Mouse (Mus musculus) hindbrain, embryonic 12.5 days (tissue): ENCODE data around the gene Lypd5. TPM values are rescaled to one million over a fixed set of nuclear protein-coding genes. Genes with fewer than 3 reads are reported as not detected.
A peak's percentile ranks its signal among the peaks of the same experiment; 100 is the strongest.
"Not testable (repeated sequence)": the region's sequence is repeated elsewhere in the genome, so short reads cannot be mapped to it uniquely, and the experiment has no call there.

Source experiments
- ATAC-seq: fragments of 200-750 bp; cut with Nextera tagmentation; 2 replicates; pipeline ENCODE4 v1.8.0; 2017; ENCODE audit warnings: moderate TSS enrichment; ENCODE audit not compliant: low FRiP score
- H3K27ac ChIP-seq: fragments of 300-500 bp; sonication (generic); 2 replicates; pipeline ENCODE4 v1.5.1; 2016; ENCODE audit warnings: mild to moderate bottlenecking
- H3K27me3 ChIP-seq: fragments of 300-500 bp; sonication (generic); 2 replicates; pipeline ENCODE4 v1.6.1; 2016; ENCODE audit warnings: mild to moderate bottlenecking
- H3K36me3 ChIP-seq: fragments of 300-500 bp; sonication (generic); 2 replicates; pipeline ENCODE4 v1.6.1; 2016; ENCODE audit warnings: mild to moderate bottlenecking
- H3K4me1 ChIP-seq: fragments of 300-500 bp; sonication (generic); 2 replicates; pipeline ENCODE4 v1.6.1; 2016
- H3K4me2 ChIP-seq: fragments of 300-500 bp; sonication (generic); replicated peaks from 2 replicates; pipeline ENCODE4 v1.6.1; 2016; ENCODE audit warnings: mild to moderate bottlenecking
- H3K4me3 ChIP-seq: fragments of 300-500 bp; sonication (generic); 2 replicates; pipeline ENCODE4 v1.5.1; 2016; ENCODE audit warnings: mild to moderate bottlenecking
- H3K9ac ChIP-seq: fragments of 300-500 bp; sonication (generic); 2 replicates; pipeline ENCODE4 v1.6.1; 2016; ENCODE audit warnings: mild to moderate bottlenecking, moderate library complexity
- H3K9me3 ChIP-seq: fragments of 300-500 bp; sonication (generic); replicated peaks from 2 replicates; pipeline ENCODE4 v1.6.1; 2016; ENCODE audit warnings: mild to moderate bottlenecking
- WGBS: fragments of 180-500 bp; shearing (Covaris S2); methylation state at CpG from one replicate; pipeline ENCODE4 v1.1.7; 2016; 5-methylcytosine and 5-hydroxymethylcytosine counted together
- polyA plus RNA-seq: library from polyadenylated mRNA; unstranded; fragments of >200 nt; fragmentation: Nextera tagmentation; extraction: Ambion mirVana; gene quantifications from 2 replicates; pipeline ENCODE4 v1.2.1, GENCODE M21; 2016

Gene Lypd5
- polyA plus RNA-seq, 1 experiment from 2014 or later: not detected

- Histone ChIP-seq H3K4me2 (peak overlapping the region; percentile 26), H3K4me1 (peaks cover 9% of the 10 kb centered on the region), H3K9me3 (no peaks in the 10 kb centered on the region), H3K9ac (no peak overlapping the region), H3K27me3 (no peaks in the 10 kb centered on the region), H3K27ac (peak overlapping the region; percentile 71; the same call in 1 of the 2 replicates), H3K36me3 (no peaks in the 10 kb centered on the region), H3K4me3 (no peak overlapping the region)
- peak; percentile 43 for ATAC-seq
- 57% methylated on average over 7 of the region's 7 CpGs for WGBS
Measured at GRCm38 (mm10) chr7:24390512-24390911, 41.5 kb downstream of the Lypd5 start.

- H3K9ac ChIP-seq: no peak overlapping the region; the same call in 1 of the 2 replicates
- H3K27me3 ChIP-seq: no peaks in the 10 kb centered on the region
- no peaks in the 10 kb centered on the region for H3K36me3 ChIP-seq
- 26% methylated on average over 5 of the region's 5 CpGs for WGBS
- peaks cover 9% of the 10 kb centered on the region for H3K4me1 ChIP-seq
- H3K27ac ChIP-seq: peak overlapping the region; percentile 71
- no peaks in the 10 kb centered on the region for H3K9me3 ChIP-seq
- no peak overlapping the region for H3K4me3 ChIP-seq
- peak overlapping the region; percentile 26 for H3K4me2 ChIP-seq
- peak; percentile 80 for ATAC-seq
Measured at GRCm38 (mm10) chr7:24391077-24391476, 42.1 kb downstream of the Lypd5 start.

- no peak overlapping the region for H3K4me2 ChIP-seq
Measured at GRCm38 (mm10) chr7:24391687-24392086, 42.7 kb downstream of the Lypd5 start.

GRCm38 (mm10) chr7:24394054-24394453 lies 45.1 kb downstream of the Lypd5 start:
- no peak overlapping the region for H3K4me3 ChIP-seq
- no peak overlapping the region for H3K27ac ChIP-seq
- peaks cover 9% of the 10 kb centered on the region for H3K4me1 ChIP-seq
- no peaks in the 10 kb centered on the region for H3K36me3 ChIP-seq
- no peaks in the 10 kb centered on the region for H3K27me3 ChIP-seq
- H3K4me2 ChIP-seq: no peak overlapping the region
- no peak overlapping the region for H3K9ac ChIP-seq
- no peak for ATAC-seq
- H3K9me3 ChIP-seq: no peaks in the 10 kb centered on the region
- WGBS: 78% methylated on average over 3 of the region's 3 CpGs

More at GRCm38 (mm10) chr7:24391687-24392086, 42.7 kb downstream of the Lypd5 start:
- Histone ChIP-seq H3K27ac (peak overlapping the region; percentile 71), H3K9ac (no peak overlapping the region), H3K36me3 (no peaks in the 10 kb centered on the region), H3K4me3 (no peak overlapping the region), H3K27me3 (no peaks in the 10 kb centered on the region), H3K4me1 (peaks cover 9% of the 10 kb centered on the region), H3K9me3 (no peaks in the 10 kb centered on the region)
- no peak for ATAC-seq
- WGBS: 74% methylated on average over 2 of the region's 2 CpGs

- no peak for ATAC-seq
- Histone ChIP-seq H3K27ac (no peak overlapping the region), H3K9ac (no peak overlapping the region), H3K36me3 (no peaks in the 10 kb centered on the region), H3K27me3 (no peaks in the 10 kb centered on the region), H3K4me1 (peaks cover 9% of the 10 kb centered on the region), H3K9me3 (no peaks in the 10 kb centered on the region), H3K4me2 (no peak overlapping the region), H3K4me3 (no peak overlapping the region)
- 86% methylated on average over 15 of the region's 15 CpGs for WGBS
Measured at GRCm38 (mm10) chr7:24394475-24395161, 45.6 kb downstream of the Lypd5 start.

- Histone ChIP-seq H3K4me3 (no peak overlapping the region), H3K4me2 (no peak overlapping the region), H3K9me3 (no peaks in the 10 kb centered on the region), H3K36me3 (no peaks in the 10 kb centered on the region), H3K27me3 (no peaks in the 10 kb centered on the region), H3K9ac (no peak overlapping the region), H3K27ac (no peak overlapping the region), H3K4me1 (peaks cover 9% of the 10 kb centered on the region)
- no peak for ATAC-seq
- WGBS: 77% methylated on average over 11 of the region's 11 CpGs
Measured at GRCm38 (mm10) chr7:24396832-24397231, 47.8 kb downstream of the Lypd5 start.

- Histone ChIP-seq H3K27ac (no peak overlapping the region), H3K36me3 (peaks cover 10% of the 10 kb centered on the region)
Measured at GRCm38 (mm10) chr7:24398364-24398913, 49.4 kb downstream of the Lypd5 start.

GRCm38 (mm10) chr7:24399256-24400081 lies 50.5 kb downstream of the Lypd5 start, which contains the start of gene Smg9:
Smg9 (plus strand) TSS chr7:24399619.
- ATAC-seq: peak; percentile 95
- peak within 1 kb of the TSS; percentile 63 for H3K4me3 ChIP-seq
- peak within 1 kb of the TSS; percentile 96 for H3K27ac ChIP-seq
- H3K4me2 ChIP-seq: peak within 1 kb of the TSS; percentile 61
- H3K9me3 ChIP-seq: peaks cover 9% of the 10 kb centered on the region; the same call in 1 of the 2 replicates
- no peaks in the 10 kb centered on the region for H3K27me3 ChIP-seq
- H3K4me1 ChIP-seq: peaks cover 9% of the 10 kb centered on the region
- WGBS: 2% methylated on average over 65 of the region's 66 CpGs
- peak within 1 kb of the TSS; percentile 65 for H3K9ac ChIP-seq
- H3K36me3 ChIP-seq: peaks cover 19% of the 10 kb centered on the region

More at GRCm38 (mm10) chr7:24398364-24398913, 49.4 kb downstream of the Lypd5 start:
- Histone ChIP-seq H3K27me3 (no peaks in the 10 kb centered on the region), H3K4me3 (no peak overlapping the region), H3K9me3 (peaks cover 9% of the 10 kb centered on the region; the same call in 1 of the 2 replicates), H3K4me1 (peaks cover 9% of the 10 kb centered on the region), H3K9ac (no peak overlapping the region), H3K4me2 (no peak overlapping the region)
- WGBS: 95% methylated on average over 8 of the region's 8 CpGs
- no peak for ATAC-seq

GRCm38 (mm10) chr7:24400082-24400452 lies 51.1 kb downstream of the Lypd5 start:
- peaks cover 9% of the 10 kb centered on the region for H3K4me1 ChIP-seq

GRCm38 (mm10) chr7:24400489-24400888 lies 51.5 kb downstream of the Lypd5 start:
- H3K27me3 ChIP-seq, H3K9ac ChIP-seq, H3K4me1 ChIP-seq, H3K9me3 ChIP-seq, ATAC-seq, H3K27ac ChIP-seq: not testable (repeated sequence)
- peak overlapping the region; percentile 61 for H3K4me2 ChIP-seq
- H3K4me3 ChIP-seq: peak overlapping the region; percentile 63
- WGBS: 92% methylated on average over 4 of the region's 4 CpGs
- peaks cover 29% of the 10 kb centered on the region for H3K36me3 ChIP-seq

More at GRCm38 (mm10) chr7:24400082-24400452, 51.1 kb downstream of the Lypd5 start:
- 10% methylated on average over 3 of the region's 3 CpGs for WGBS
- peak overlapping the region; percentile 65 for H3K9ac ChIP-seq
- ATAC-seq: no peak
- H3K27me3 ChIP-seq: no peaks in the 10 kb centered on the region
- H3K27ac ChIP-seq: peak overlapping the region; percentile 96
- peaks cover 9% of the 10 kb centered on the region; the same call in 1 of the 2 replicates for H3K9me3 ChIP-seq
- peak overlapping the region; percentile 61 for H3K4me2 ChIP-seq
- H3K36me3 ChIP-seq: peaks cover 25% of the 10 kb centered on the region
- peak overlapping the region; percentile 63 for H3K4me3 ChIP-seq

- whole genome bisulfite sequencing: over 99% methylated on average over 9 of the region's 9 CpGs
- Histone ChIP-seq H3K4me3 (no peak overlapping the region), H3K9me3 (peaks cover 9% of the 10 kb centered on the region; the same call in 1 of the 2 replicates), H3K27me3 (no peaks in the 10 kb centered on the region), H3K9ac (no peak overlapping the region), H3K4me1 (peaks cover 16% of the 10 kb centered on the region), H3K36me3 (peaks cover 50% of the 10 kb centered on the region), H3K4me2 (no peak overlapping the region), H3K27ac (no peak overlapping the region)
- ATAC-seq: no peak
Measured at GRCm38 (mm10) chr7:24402851-24403250, 53.9 kb downstream of the Lypd5 start.
